Mouse (Mus musculus): Measurements from ENCODE around the gene Gpbp1l1. TPM values are rescaled to one million over a fixed set of nuclear protein-coding genes. Genes with fewer than 3 reads are reported as not detected.

The Gpbp1l1 gene
- 36.7 and 37.4 TPM in 2 replicates for polyA plus RNA-seq (2012; rRNA removed)

- DNase-seq (ENCODE audit: extremely low spot score in 1 of 2, low spot score in 1 of 2): peak; percentile 93 to 97
These were observed at the start of gene Gpbp1l1 for GRCm38 (mm10) chr4:116557306-116558121. Gene Gpbp1l1 (plus strand): TSS chr4:116557658.

GRCm38 (mm10) chr4:116531109-116531508 lies 26.3 kb upstream of the Gpbp1l1 start:
- no peak for DNase-seq (ENCODE audit: extremely low spot score in 1 of 2, low spot score in 1 of 2)

GRCm38 (mm10) chr4:116536351-116536750 lies 21.1 kb upstream of the Gpbp1l1 start:
- no peak for DNase-seq (ENCODE audit: extremely low spot score in 1 of 2, low spot score in 1 of 2)

GRCm38 (mm10) chr4:116537737-116538136 lies 19.7 kb upstream of the Gpbp1l1 start:
- DNase-seq (ENCODE audit: extremely low spot score in 1 of 2, low spot score in 1 of 2): no peak

- no peak for DNase-seq (ENCODE audit: extremely low spot score in 1 of 2, low spot score in 1 of 2)
These were observed 7.0 kb upstream of the Gpbp1l1 start for GRCm38 (mm10) chr4:116550432-116550831.

GRCm38 (mm10) chr4:116553035-116553434 lies 4.4 kb upstream of the Gpbp1l1 start:
- DNase-seq (ENCODE audit: extremely low spot score in 1 of 2, low spot score in 1 of 2): no peak

GRCm38 (mm10) chr4:116555413-116556300 lies 1.8 kb upstream of the Gpbp1l1 start, which contains the start of gene Tmem69:
Gene Tmem69 (minus strand): TSS chr4:116555936.
- peak; percentile 64 to 90 for DNase-seq (ENCODE audit: extremely low spot score in 1 of 2, low spot score in 1 of 2)

- DNase-seq (ENCODE audit: extremely low spot score in 1 of 2, low spot score in 1 of 2): peak; percentile 91 to 95
These were observed 725 bp upstream of the Gpbp1l1 start for GRCm38 (mm10) chr4:116556561-116557305.

GRCm38 (mm10) chr4:116558151-116558882 lies 859 bp downstream of the Gpbp1l1 start:
- DNase-seq (ENCODE audit: extremely low spot score in 1 of 2, low spot score in 1 of 2): no peak

- DNase-seq (ENCODE audit: extremely low spot score in 1 of 2, low spot score in 1 of 2): no peak
These were observed 38.3 kb downstream of the Gpbp1l1 start for GRCm38 (mm10) chr4:116595793-116596192.

GRCm38 (mm10) chr4:116596379-116596778 lies 38.9 kb downstream of the Gpbp1l1 start, which contains the start of gene Ccdc17:
Gene Ccdc17 (plus strand): TSS chr4:116596654.
- DNase-seq (ENCODE audit: extremely low spot score in 1 of 2, low spot score in 1 of 2): peak in 1 of 2 experiments; percentile 14

GRCm38 (mm10) chr4:116596978-116597881 lies 39.8 kb downstream of the Gpbp1l1 start:
- DNase-seq (ENCODE audit: extremely low spot score in 1 of 2, low spot score in 1 of 2): peak; percentile 82 to 93

GRCm38 (mm10) chr4:116612621-116613020 lies 55.2 kb downstream of the Gpbp1l1 start:
- no peak for DNase-seq (ENCODE audit: extremely low spot score in 1 of 2, low spot score in 1 of 2)

- no peak for DNase-seq (ENCODE audit: extremely low spot score in 1 of 2, low spot score in 1 of 2)
These were observed 57.8 kb downstream of the Gpbp1l1 start for GRCm38 (mm10) chr4:116615237-116615636.

- DNase-seq (ENCODE audit: extremely low spot score in 1 of 2, low spot score in 1 of 2): no peak
These were observed 67.4 kb downstream of the Gpbp1l1 start for GRCm38 (mm10) chr4:116624831-116625230.

- peak; percentile 32 to 64 for DNase-seq (ENCODE audit: extremely low spot score in 1 of 2, low spot score in 1 of 2)
These were observed 69.3 kb downstream of the Gpbp1l1 start for GRCm38 (mm10) chr4:116626658-116627358.

GRCm38 (mm10) chr4:116627359-116627716 lies 69.9 kb downstream of the Gpbp1l1 start:
- peak; percentile 78 to 92 for DNase-seq (ENCODE audit: extremely low spot score in 1 of 2, low spot score in 1 of 2)
